Mouse (Mus musculus): ENCODE measurements around the gene Usp26. TPM values are rescaled to one million over a fixed set of nuclear protein-coding genes. Genes with fewer than 3 reads are reported as not detected.

Usp26 gene
- polyA plus RNA-seq (2014; fragmentation: Nextera tagmentation; extraction: Ambion mirVana): not detected in 2 replicates

- 90% methylated on average over 6 of the region's 6 CpGs for WGBS
- ATAC-seq (ENCODE audit: low FRiP score, low TSS enrichment): no peak
- H3K9ac ChIP-seq (ENCODE audit: low read depth, low read length): no peak within 1 kb of the TSS
- no peaks in the 10 kb centered on the region for H3K9me3 ChIP-seq (ENCODE audit: control insufficient read depth, low read length)
- no peak within 1 kb of the TSS for H3K4me3 ChIP-seq (ENCODE audit: low read length)
- H3K27me3 ChIP-seq (ENCODE audit: control insufficient read depth, insufficient read depth, low read length): no peaks in the 10 kb centered on the region
- no peaks in the 10 kb centered on the region for H3K4me1 ChIP-seq (ENCODE audit: control insufficient read depth, insufficient read depth, low read length)
- no peaks in the 10 kb centered on the region for H3K36me3 ChIP-seq (ENCODE audit: control insufficient read depth, insufficient read depth, low read length)
- no peak within 1 kb of the TSS for H3K27ac ChIP-seq (ENCODE audit: low read depth, low read length)
- no peak within 1 kb of the TSS for H3K4me2 ChIP-seq (replicated peaks; ENCODE audit: low read depth, low read length)
Measured at GRCm38 (mm10) chrX:51801133-51801532, at the start of gene Usp26. Gene Usp26, minus strand, starts transcription at chrX:51801233.

- Histone ChIP-seq H3K36me3 (ENCODE audit: control insufficient read depth, insufficient read depth, low read length) (no peaks in the 10 kb centered on the region), H3K27ac (ENCODE audit: low read depth, low read length) (no peak overlapping the region), H3K9ac (ENCODE audit: low read depth, low read length) (no peak overlapping the region), H3K9me3 (ENCODE audit: control insufficient read depth, low read length) (no peaks in the 10 kb centered on the region), H3K4me2 (replicated peaks; ENCODE audit: low read depth, low read length) (no peak overlapping the region), H3K27me3 (ENCODE audit: control insufficient read depth, insufficient read depth, low read length) (no peaks in the 10 kb centered on the region), H3K4me1 (ENCODE audit: control insufficient read depth, insufficient read depth, low read length) (no peaks in the 10 kb centered on the region), H3K4me3 (ENCODE audit: low read length) (no peak overlapping the region)
- no peak for ATAC-seq (ENCODE audit: low FRiP score, low TSS enrichment)
- WGBS: 45% methylated on average over 3 of the region's 3 CpGs
Measured at GRCm38 (mm10) chrX:51814466-51815247, 13.6 kb upstream of the Usp26 start.

GRCm38 (mm10) chrX:51767457-51767856, 33.6 kb downstream of the Usp26 start:
- no peak overlapping the region for H3K4me3 ChIP-seq (ENCODE audit: low read length)
- no peak overlapping the region for H3K4me2 ChIP-seq (replicated peaks; ENCODE audit: low read depth, low read length)
- H3K27me3 ChIP-seq (ENCODE audit: control insufficient read depth, insufficient read depth, low read length): no peaks in the 10 kb centered on the region
- H3K27ac ChIP-seq (ENCODE audit: low read depth, low read length): no peak overlapping the region
- ATAC-seq (ENCODE audit: low FRiP score, low TSS enrichment): no peak
- H3K9me3 ChIP-seq (ENCODE audit: control insufficient read depth, low read length): no peaks in the 10 kb centered on the region
- WGBS: 15% methylated on average over 1 of the region's 1 CpGs
- no peaks in the 10 kb centered on the region for H3K4me1 ChIP-seq (ENCODE audit: control insufficient read depth, insufficient read depth, low read length)
- no peak overlapping the region for H3K9ac ChIP-seq (ENCODE audit: low read depth, low read length)
- no peaks in the 10 kb centered on the region for H3K36me3 ChIP-seq (ENCODE audit: control insufficient read depth, insufficient read depth, low read length)

- Histone ChIP-seq H3K36me3 (ENCODE audit: control insufficient read depth, insufficient read depth, low read length) (no peaks in the 10 kb centered on the region), H3K4me3 (ENCODE audit: low read length) (no peak overlapping the region), H3K27ac (ENCODE audit: low read depth, low read length) (no peak overlapping the region), H3K4me1 (ENCODE audit: control insufficient read depth, insufficient read depth, low read length) (no peaks in the 10 kb centered on the region), H3K9ac (ENCODE audit: low read depth, low read length) (no peak overlapping the region), H3K27me3 (ENCODE audit: control insufficient read depth, insufficient read depth, low read length) (no peaks in the 10 kb centered on the region), H3K9me3 (ENCODE audit: control insufficient read depth, low read length) (peaks cover 3% of the 10 kb centered on the region; the same call in 1 of the 2 replicates), H3K4me2 (replicated peaks; ENCODE audit: low read depth, low read length) (no peak overlapping the region)
- ATAC-seq (ENCODE audit: low FRiP score, low TSS enrichment): no peak
- WGBS: 82% methylated on average over 2 of the region's 2 CpGs
Measured at GRCm38 (mm10) chrX:51736450-51736849, 64.6 kb downstream of the Usp26 start.

GRCm38 (mm10) chrX:51714086-51714745, 86.8 kb downstream of the Usp26 start:
- WGBS: 69% methylated on average over 8 of the region's 8 CpGs
- ATAC-seq (ENCODE audit: low FRiP score, low TSS enrichment): no peak
- no peaks in the 10 kb centered on the region for H3K36me3 ChIP-seq (ENCODE audit: control insufficient read depth, insufficient read depth, low read length)

GRCm38 (mm10) chrX:51712996-51713395, 88.0 kb downstream of the Usp26 start:
- H3K27ac ChIP-seq (ENCODE audit: low read depth, low read length): no peak overlapping the region
- ATAC-seq (ENCODE audit: low FRiP score, low TSS enrichment): no peak

More at GRCm38 (mm10) chrX:51714086-51714745, 86.8 kb downstream of the Usp26 start:
- Histone ChIP-seq H3K4me1 (ENCODE audit: control insufficient read depth, insufficient read depth, low read length) (no peaks in the 10 kb centered on the region), H3K4me3 (ENCODE audit: low read length) (no peak overlapping the region), H3K9me3 (ENCODE audit: control insufficient read depth, low read length) (no peaks in the 10 kb centered on the region), H3K9ac (ENCODE audit: low read depth, low read length) (no peak overlapping the region), H3K4me2 (replicated peaks; ENCODE audit: low read depth, low read length) (no peak overlapping the region), H3K27me3 (ENCODE audit: control insufficient read depth, insufficient read depth, low read length) (no peaks in the 10 kb centered on the region), H3K27ac (ENCODE audit: low read depth, low read length) (no peak overlapping the region)

More at GRCm38 (mm10) chrX:51712996-51713395, 88.0 kb downstream of the Usp26 start:
- Histone ChIP-seq H3K9me3 (ENCODE audit: control insufficient read depth, low read length) (no peaks in the 10 kb centered on the region), H3K36me3 (ENCODE audit: control insufficient read depth, insufficient read depth, low read length) (no peaks in the 10 kb centered on the region), H3K9ac (ENCODE audit: low read depth, low read length) (no peak overlapping the region), H3K27me3 (ENCODE audit: control insufficient read depth, insufficient read depth, low read length) (no peaks in the 10 kb centered on the region), H3K4me3 (ENCODE audit: low read length) (no peak overlapping the region), H3K4me2 (replicated peaks; ENCODE audit: low read depth, low read length) (no peak overlapping the region), H3K4me1 (ENCODE audit: control insufficient read depth, insufficient read depth, low read length) (no peaks in the 10 kb centered on the region)
- WGBS: 74% methylated on average over 1 of the region's 1 CpGs

Other genes with a start within 250 kb of the Usp26 start
- gene Hs6st2, start 119.4 kb downstream of the Usp26 start, polyA plus RNA-seq (2014; fragmentation: Nextera tagmentation; extraction: Ambion mirVana): 18.1 and 25.3 TPM in 2 replicates
- not detected in 2 replicates for gene 1700080O16Rik, start 171.5 kb upstream of the Usp26 start, polyA plus RNA-seq (2014; fragmentation: Nextera tagmentation; extraction: Ambion mirVana)